Mouse (Mus musculus) hindbrain, embryonic 11.5 days (tissue): ENCODE data around the gene Prpf39. TPM values are rescaled to one million over a fixed set of nuclear protein-coding genes. Genes with fewer than 3 reads are reported as not detected.

Experiments
- ATAC-seq: fragments of 200-750 bp; cut with Nextera tagmentation; 2 replicates; pipeline ENCODE4 v1.8.0; 2017; ENCODE audit warnings: mild to moderate bottlenecking, moderate TSS enrichment, moderate library complexity; ENCODE audit not compliant: low FRiP score
- DNase-seq: peaks from one replicate; pipeline ENCODE4 v3.0.0-alpha.2; 2015; ENCODE audit warnings: low spot score
- H3K27ac ChIP-seq: fragments of 300-500 bp; sonication (generic); 2 replicates; pipeline ENCODE4 v1.5.1; 2014; ENCODE audit warnings: mild to moderate bottlenecking, low read depth, low read length
- H3K27me3 ChIP-seq: fragments of 300-500 bp; sonication (generic); 2 replicates; pipeline ENCODE4 v1.6.1; 2014; ENCODE audit warnings: mild to moderate bottlenecking, low read length, moderate library complexity, mixed read lengths; ENCODE audit not compliant: control insufficient read depth, insufficient read depth
- H3K36me3 ChIP-seq: fragments of 300-500 bp; sonication (generic); 2 replicates; pipeline ENCODE4 v1.6.1; 2014; ENCODE audit warnings: mild to moderate bottlenecking, low read length, moderate library complexity, mixed read lengths; ENCODE audit not compliant: control insufficient read depth, insufficient read depth
- H3K4me1 ChIP-seq: fragments of 300-500 bp; sonication (generic); replicated peaks from 2 replicates; pipeline ENCODE4 v1.6.1; 2014; ENCODE audit warnings: low read length, mixed read lengths; ENCODE audit not compliant: control insufficient read depth, insufficient read depth
- H3K4me2 ChIP-seq: fragments of 300-500 bp; sonication (generic); replicated peaks from 2 replicates; pipeline ENCODE4 v1.6.1; 2014; ENCODE audit warnings: mild to moderate bottlenecking, low read depth, low read length
- H3K4me3 ChIP-seq: fragments of 300-500 bp; sonication (generic); 2 replicates; pipeline ENCODE4 v1.5.1; 2014; ENCODE audit warnings: low read depth, low read length
- H3K9ac ChIP-seq: fragments of 300-500 bp; sonication (generic); 2 replicates; pipeline ENCODE4 v1.6.1; 2014; ENCODE audit warnings: low read depth, low read length
- H3K9me3 ChIP-seq: fragments of 300-500 bp; sonication (generic); 2 replicates; pipeline ENCODE4 v1.6.1; 2016; ENCODE audit warnings: low read length; ENCODE audit not compliant: control insufficient read depth
- WGBS: fragments of 180-500 bp; shearing (Covaris S2); extraction: QIAGEN DNeasy Blood & Tissue Kit; methylation state at CpG from one replicate; pipeline ENCODE4 v1.1.7; 2014; 5-methylcytosine and 5-hydroxymethylcytosine counted together
- polyA plus RNA-seq: library from polyadenylated mRNA; unstranded; fragments of >200 nt; fragmentation: Nextera tagmentation; extraction: Ambion mirVana; gene quantifications from 2 replicates; pipeline ENCODE4 v1.2.1, GENCODE M21; 2014

Gene Prpf39
- polyA plus RNA-seq, 1 experiment from 2014 or later = 64.9 TPM

DNA sequence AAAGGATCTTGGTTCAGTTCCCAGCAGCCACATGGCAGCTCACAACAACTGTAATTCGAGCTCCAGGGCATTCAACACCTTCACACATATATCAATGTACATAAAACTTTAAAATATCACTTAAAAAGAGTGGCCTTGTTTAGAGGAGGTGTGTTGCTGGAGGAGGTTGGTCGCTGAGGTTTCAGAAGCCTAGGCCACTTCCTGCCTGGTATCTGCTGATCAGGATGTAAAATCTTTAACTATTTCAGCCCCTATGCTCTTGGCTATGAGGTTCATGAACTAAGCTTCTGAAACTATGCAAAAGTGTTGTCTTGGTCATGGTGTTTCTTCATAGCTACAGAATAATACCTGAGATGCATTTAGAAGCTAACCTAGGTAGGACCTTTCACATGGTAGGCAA is 29.1 kb downstream of the Prpf39 start:
- Histone ChIP-seq H3K27me3 (no peaks in the 10 kb centered on the region), H3K36me3 (peaks cover 7% of the 10 kb centered on the region), H3K4me3 (no peak overlapping the region), H3K4me2 (no peak overlapping the region), H3K9me3 (no peaks in the 10 kb centered on the region), H3K9ac (no peak overlapping the region), H3K4me1 (no peaks in the 10 kb centered on the region), H3K27ac (no peak overlapping the region)
- no peak for ATAC-seq
- WGBS = 82% methylated on average over 2 of the region's 2 CpGs
- no peak for DNase-seq

DNA sequence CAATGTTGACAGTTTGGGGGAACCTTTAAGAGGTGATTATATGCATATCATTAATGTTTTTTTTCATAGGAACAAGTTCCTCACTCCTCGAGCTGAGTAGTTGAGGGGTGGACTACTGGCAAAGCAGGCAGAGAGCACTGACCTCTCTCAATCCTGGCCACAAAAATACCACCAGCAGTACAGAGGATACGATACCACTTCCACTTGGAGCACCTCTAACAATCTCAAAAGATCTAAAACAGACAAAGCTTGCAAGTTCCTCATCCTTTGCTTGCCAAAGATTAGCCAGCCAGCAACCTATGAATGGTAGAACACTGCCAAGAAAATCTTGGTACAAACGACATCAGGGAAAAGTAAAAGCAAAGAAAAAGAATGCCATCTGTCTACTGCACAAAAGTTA is 30.1 kb downstream of the Prpf39 start:
- Histone ChIP-seq H3K27me3 (no peaks in the 10 kb centered on the region), H3K4me1 (no peaks in the 10 kb centered on the region), H3K4me3 (no peak overlapping the region), H3K9ac (no peak overlapping the region), H3K4me2 (no peak overlapping the region), H3K27ac (no peak overlapping the region), H3K9me3 (no peaks in the 10 kb centered on the region), H3K36me3 (peaks cover 7% of the 10 kb centered on the region)
- WGBS = 81% methylated on average over 3 of the region's 3 CpGs
- DNase-seq (no peak), ATAC-seq (no peak)

GRCm38 (mm10) chr12:65068409-65068808 is 32.3 kb downstream of the Prpf39 start:
- 95% methylated on average over 4 of the region's 4 CpGs for WGBS

GRCm38 (mm10) chr12:65072911-65073610 is 36.9 kb downstream of the Prpf39 start:
- no peaks in the 10 kb centered on the region for H3K27me3 ChIP-seq
- H3K9me3 ChIP-seq = no peaks in the 10 kb centered on the region
- DNase-seq = no peak
- H3K4me2 ChIP-seq = peak overlapping the region; percentile 50
- H3K4me3 ChIP-seq = peak overlapping the region; percentile 81
- H3K9ac ChIP-seq = peak overlapping the region; percentile 90
- WGBS = 7% methylated on average over 21 of the region's 21 CpGs
- H3K4me1 ChIP-seq = peaks cover 6% of the 10 kb centered on the region; the same call in 1 of the 2 replicates
- ATAC-seq = peak; percentile 83
- H3K36me3 ChIP-seq = no peaks in the 10 kb centered on the region
- H3K27ac ChIP-seq = peak overlapping the region; percentile 91

More at GRCm38 (mm10) chr12:65068409-65068808, 32.3 kb downstream of the Prpf39 start:
- Histone ChIP-seq H3K9ac (no peak overlapping the region), H3K4me1 (no peaks in the 10 kb centered on the region), H3K36me3 (peaks cover 6% of the 10 kb centered on the region; the same call in 1 of the 2 replicates), H3K27ac (no peak overlapping the region), H3K9me3 (no peaks in the 10 kb centered on the region), H3K4me2 (no peak overlapping the region), H3K4me3 (no peak overlapping the region), H3K27me3 (no peaks in the 10 kb centered on the region)
- no peak for DNase-seq
- ATAC-seq = no peak

- Histone ChIP-seq H3K27me3 (no peaks in the 10 kb centered on the region), H3K4me1 (peaks cover 6% of the 10 kb centered on the region; the same call in 1 of the 2 replicates), H3K9ac (peak within 1 kb of the TSS; percentile 90), H3K4me3 (peak within 1 kb of the TSS; percentile 81), H3K4me2 (peak within 1 kb of the TSS; percentile 61), H3K9me3 (no peaks in the 10 kb centered on the region), H3K27ac (peak within 1 kb of the TSS; percentile 91), H3K36me3 (no peaks in the 10 kb centered on the region)
- DNase-seq (peak; percentile 99), ATAC-seq (peak; percentile 98)
- under 1% methylated on average over 44 of the region's 49 CpGs for WGBS
Measured at GRCm38 (mm10) chr12:65073611-65074178, 37.6 kb downstream of the Prpf39 start, which contains the start of gene Fkbp3. Gene Fkbp3 (minus strand): TSS chr12:65074007.

- ATAC-seq (no peak), DNase-seq (no peak)
- Histone ChIP-seq H3K9ac (no peak overlapping the region), H3K36me3 (no peaks in the 10 kb centered on the region), H3K27ac (no peak overlapping the region), H3K4me1 (peaks cover 6% of the 10 kb centered on the region; the same call in 1 of the 2 replicates), H3K4me3 (peak overlapping the region; percentile 82), H3K4me2 (peak overlapping the region; percentile 61), H3K27me3 (no peaks in the 10 kb centered on the region), H3K9me3 (no peaks in the 10 kb centered on the region)
- WGBS = 48% methylated on average over 7 of the region's 7 CpGs
Measured at GRCm38 (mm10) chr12:65074651-65075050, 38.5 kb downstream of the Prpf39 start.

DNA sequence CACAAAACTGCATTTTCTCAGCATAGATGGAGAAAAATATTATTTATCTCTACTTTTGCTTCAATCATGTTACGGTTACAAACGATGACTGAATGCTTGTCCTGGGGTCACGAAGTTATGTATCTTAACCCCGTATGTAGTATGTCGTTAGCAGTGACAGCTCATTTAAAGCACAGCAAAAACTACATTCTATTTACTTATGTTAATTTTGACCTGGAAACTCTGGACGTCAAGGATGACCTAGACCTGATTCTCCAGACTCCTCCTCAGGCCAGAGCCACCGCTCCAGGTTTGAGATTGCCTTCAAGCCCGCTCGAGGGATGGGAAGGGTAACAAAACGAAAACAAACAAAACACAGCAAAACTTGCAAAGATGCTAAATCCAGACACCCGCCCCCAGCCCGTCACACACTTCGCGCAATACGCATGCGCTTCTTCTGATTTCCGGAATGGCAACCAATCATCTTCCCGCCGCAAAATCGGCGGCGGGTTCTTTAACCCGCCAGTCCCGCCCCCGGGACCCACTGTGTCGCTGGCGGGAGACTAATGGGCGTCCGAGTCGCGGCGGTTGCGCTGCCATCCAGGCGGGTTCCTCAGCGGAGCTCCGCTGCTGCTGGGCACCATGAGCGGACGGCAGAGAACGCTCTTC is 39.1 kb downstream of the Prpf39 start, which contains the start of gene Fancm:
Gene Fancm, plus strand, starts transcription at position 519 of the 648 bp plus-strand sequence.
- peak; percentile 29 for ATAC-seq

DNA sequence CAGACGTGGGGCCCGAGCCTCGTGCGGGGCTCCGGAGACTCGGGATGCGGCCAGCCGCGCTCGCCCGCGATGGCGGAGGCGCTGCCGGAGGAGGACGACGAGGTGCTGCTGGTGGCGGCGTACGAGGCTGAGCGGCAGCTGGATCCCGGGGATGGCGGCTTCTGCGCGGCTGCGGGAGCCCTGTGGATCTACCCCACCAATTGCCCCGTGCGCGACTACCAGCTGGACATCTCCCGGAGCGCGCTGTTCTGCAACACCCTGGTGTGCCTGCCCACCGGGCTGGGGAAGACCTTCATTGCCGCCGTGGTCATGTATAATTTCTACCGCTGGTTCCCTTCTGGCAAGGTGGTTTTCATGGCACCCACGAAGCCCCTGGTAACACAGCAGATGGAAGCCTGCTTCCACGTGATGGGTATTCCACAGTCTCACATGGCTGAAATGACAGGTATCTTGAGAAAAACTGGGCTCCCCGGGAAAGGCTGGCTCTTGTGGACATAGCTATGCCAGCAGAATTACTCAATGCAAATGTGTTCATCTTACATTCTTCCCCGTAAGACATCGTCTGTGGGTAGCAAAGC is 39.7 kb downstream of the Prpf39 start:
- Histone ChIP-seq H3K4me1 (peaks cover 6% of the 10 kb centered on the region; the same call in 1 of the 2 replicates), H3K4me3 (peak overlapping the region; percentile 82), H3K4me2 (peak overlapping the region; percentile 80), H3K9ac (peak overlapping the region; percentile 74), H3K9me3 (no peaks in the 10 kb centered on the region), H3K27ac (peak overlapping the region; percentile 70), H3K36me3 (no peaks in the 10 kb centered on the region), H3K27me3 (no peaks in the 10 kb centered on the region)
- peak; percentile 56 for DNase-seq
- WGBS = under 1% methylated on average over 39 of the region's 41 CpGs
- no peak for ATAC-seq

More for the DNA sequence above, 39.1 kb downstream of the Prpf39 start, which contains the start of gene Fancm:
- H3K27me3 ChIP-seq = no peaks in the 10 kb centered on the region
- peak within 1 kb of the TSS; percentile 82 for H3K4me3 ChIP-seq
- no peaks in the 10 kb centered on the region for H3K9me3 ChIP-seq
- peaks cover 6% of the 10 kb centered on the region; the same call in 1 of the 2 replicates for H3K4me1 ChIP-seq
- peak within 1 kb of the TSS; percentile 70 for H3K27ac ChIP-seq
- peak; percentile 95 for DNase-seq
- H3K36me3 ChIP-seq = no peaks in the 10 kb centered on the region
- H3K4me2 ChIP-seq = peak within 1 kb of the TSS; percentile 80
- peak within 1 kb of the TSS; percentile 74 for H3K9ac ChIP-seq
- 3% methylated on average over 39 of the region's 39 CpGs for WGBS
